Mouse (Mus musculus): ENCODE results near the gene Hdac7.

DNA sequence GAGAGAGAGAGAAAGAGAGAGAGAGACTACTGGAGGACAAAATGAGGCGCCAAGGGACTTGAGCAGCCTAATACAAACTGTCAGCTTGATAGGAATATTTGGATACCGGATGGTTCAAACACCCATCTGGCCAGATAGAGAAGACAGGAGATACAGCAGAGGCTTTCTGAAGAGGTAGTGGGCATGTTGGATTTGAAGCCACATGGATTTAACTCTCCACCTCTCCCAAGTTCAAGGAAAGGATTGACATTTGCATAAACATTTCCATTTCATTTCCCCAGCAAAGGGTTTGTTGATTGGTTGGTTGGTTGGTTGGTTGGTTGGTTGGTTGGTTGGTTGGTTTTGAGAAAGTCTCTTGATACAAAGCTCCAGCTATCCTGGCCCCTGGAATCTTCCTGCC is 3.6 kb upstream of the Hdac7 start:
- TF ChIP-seq CTCF (IDR thresholded peaks at IDR 0.05; ENCODE audit: control insufficient read depth, insufficient read depth, low read length) (no peak), POLR2A (IDR thresholded peaks at IDR 0.05; ENCODE audit: borderline replicate concordance, control insufficient read depth, low read depth, low read length) (no peak)
